Mouse (Mus musculus): ENCODE data around the gene Neurod2. TPM values are rescaled to one million over a fixed set of nuclear protein-coding genes. Genes with fewer than 3 reads are reported as not detected.

The Neurod2 gene
- polyA plus RNA-seq, 1 experiment from 2014 or later: 11.2 TPM

DNA sequence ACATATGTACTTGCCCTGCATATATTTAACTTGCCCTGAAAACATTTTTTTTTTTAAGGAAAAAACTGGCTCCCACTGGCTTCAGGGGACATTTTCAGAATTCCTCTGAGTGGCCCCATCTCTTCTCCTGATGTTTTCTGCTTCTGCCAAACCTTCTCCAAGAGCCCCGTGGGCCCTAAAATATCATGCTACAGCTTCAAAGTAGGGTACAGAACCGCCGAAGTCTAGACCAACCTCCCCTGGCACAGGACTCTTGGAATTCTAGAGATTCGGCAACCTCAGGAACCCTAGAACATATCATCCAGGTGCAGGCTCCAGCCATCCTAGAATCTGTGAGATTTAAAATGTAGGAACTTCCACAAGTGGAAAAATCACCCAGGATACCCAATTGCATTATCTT lies 9.9 kb downstream of the Neurod2 start:
- Histone ChIP-seq H3K4me2 (replicated peaks) (no peak overlapping the region), H3K4me3 (no peak overlapping the region), H3K27me3 (replicated peaks) (peaks cover 98% of the 10 kb centered on the region), H3K27ac (no peak overlapping the region), H3K9me3 (no peaks in the 10 kb centered on the region), H3K9ac (no peak overlapping the region), H3K36me3 (no peaks in the 10 kb centered on the region), H3K4me1 (0 out of 2 replicates have a peak, but pooled peaks cover 2% of the 10 kb centered on the region)
- no peak for ATAC-seq (ENCODE audit: low FRiP score, low read depth)
- WGBS: 10% methylated on average over 4 of the region's 4 CpGs

DNA sequence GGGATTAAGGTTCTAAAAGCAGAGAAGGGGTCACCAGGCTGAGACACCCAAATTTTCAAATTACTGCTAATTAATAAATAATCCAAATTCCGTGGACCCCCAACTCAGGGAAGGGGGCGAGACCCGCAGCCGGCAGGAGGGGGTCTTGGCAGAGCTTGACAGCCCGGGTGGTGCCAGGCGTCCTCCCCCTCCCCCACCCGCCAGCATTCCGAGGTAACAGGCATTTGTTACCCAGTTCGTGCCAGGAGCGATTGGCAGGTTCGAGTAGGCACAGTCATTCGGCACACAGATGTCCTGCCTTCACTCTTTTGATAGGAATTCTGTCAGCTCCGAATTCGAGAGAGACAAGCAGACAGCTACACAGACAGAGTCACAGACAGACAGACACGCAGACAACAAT lies 10.3 kb downstream of the Neurod2 start:
- Histone ChIP-seq H3K4me1 (0 out of 2 replicates have a peak, but pooled peaks cover 2% of the 10 kb centered on the region), H3K4me3 (no peak overlapping the region), H3K27me3 (replicated peaks) (peaks cover 98% of the 10 kb centered on the region), H3K36me3 (no peaks in the 10 kb centered on the region), H3K27ac (no peak overlapping the region), H3K9me3 (no peaks in the 10 kb centered on the region), H3K4me2 (replicated peaks) (no peak overlapping the region), H3K9ac (no peak overlapping the region)
- WGBS: 2% methylated on average over 15 of the region's 15 CpGs
- no peak for ATAC-seq (ENCODE audit: low FRiP score, low read depth)

DNA sequence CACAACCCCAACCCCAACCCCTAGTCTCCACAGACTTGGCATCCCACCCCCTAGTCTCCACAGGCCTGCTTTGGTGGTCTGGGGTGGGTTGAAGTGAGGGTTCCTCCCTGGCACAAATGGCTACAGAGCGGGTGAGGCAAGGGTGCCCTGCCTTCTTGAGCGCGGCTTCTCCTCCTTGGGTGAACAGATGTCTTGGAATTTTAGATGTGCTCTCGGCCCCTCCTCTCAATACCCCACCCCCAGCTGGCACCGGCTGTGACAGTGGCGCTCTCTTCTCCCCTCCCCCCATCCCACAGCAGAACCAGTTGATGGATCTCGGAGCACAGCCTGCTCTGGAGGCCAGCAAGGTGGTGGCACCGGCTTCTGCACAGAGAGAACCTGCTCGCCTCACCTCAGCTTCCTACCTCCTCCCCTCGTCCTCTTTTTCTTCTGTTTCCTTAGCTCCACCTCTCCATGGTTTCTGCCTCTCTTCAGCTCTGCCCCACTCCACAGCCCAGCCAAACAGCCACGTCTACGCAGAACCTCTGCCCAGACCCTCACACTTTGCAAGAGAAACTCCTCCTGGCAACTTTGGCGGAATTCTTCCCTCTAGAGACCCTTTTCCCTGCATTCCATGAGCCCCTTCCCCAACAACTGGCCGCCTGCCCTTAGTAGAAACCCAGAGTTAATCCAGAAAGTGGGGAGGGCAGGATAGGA lies 10.9 kb downstream of the Neurod2 start:
- no peaks in the 10 kb centered on the region for H3K36me3 ChIP-seq
- no peak overlapping the region for H3K27ac ChIP-seq
- WGBS: 2% methylated on average over 14 of the region's 14 CpGs
- H3K4me3 ChIP-seq: no peak overlapping the region
- ATAC-seq (ENCODE audit: low FRiP score, low read depth): no peak
- H3K4me1 ChIP-seq: 0 out of 2 replicates have a peak, but pooled peaks cover 2% of the 10 kb centered on the region
- no peak overlapping the region for H3K9ac ChIP-seq
- no peak overlapping the region for H3K4me2 ChIP-seq (replicated peaks)
- H3K27me3 ChIP-seq (replicated peaks): peaks cover 98% of the 10 kb centered on the region
- H3K9me3 ChIP-seq: no peaks in the 10 kb centered on the region

DNA sequence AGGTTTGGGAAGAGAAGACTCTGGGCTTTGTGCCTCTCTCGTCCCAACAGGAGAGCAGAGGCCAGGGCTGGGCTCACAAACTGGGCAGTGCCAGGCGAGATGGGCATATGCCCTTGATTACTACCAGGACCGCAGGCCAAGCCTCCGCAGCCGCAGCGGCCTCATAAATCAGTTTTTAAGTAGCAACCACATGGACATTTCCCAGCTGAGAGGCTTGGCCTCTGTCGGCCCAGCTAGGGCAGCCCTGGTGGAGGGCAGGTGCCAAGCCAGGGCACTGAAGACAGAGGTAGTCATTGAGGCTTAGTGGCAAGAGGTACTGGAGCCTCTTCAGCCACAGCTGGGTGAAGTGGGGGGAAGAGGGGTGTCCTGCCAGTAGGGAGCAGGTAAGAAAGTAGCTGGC lies 12.0 kb downstream of the Neurod2 start:
- H3K9ac ChIP-seq: no peak overlapping the region
- H3K27me3 ChIP-seq (replicated peaks): peaks cover 95% of the 10 kb centered on the region
- no peak for ATAC-seq (ENCODE audit: low FRiP score, low read depth)
- no peak overlapping the region for H3K4me2 ChIP-seq (replicated peaks)
- 0 out of 2 replicates have a peak overlapping the region, but pooled peaks have one; percentile 13 for H3K4me3 ChIP-seq
- no peak overlapping the region for H3K27ac ChIP-seq
- 0 out of 2 replicates have a peak, but pooled peaks cover 2% of the 10 kb centered on the region for H3K4me1 ChIP-seq
- H3K36me3 ChIP-seq: no peaks in the 10 kb centered on the region
- 2% methylated on average over 7 of the region's 7 CpGs for WGBS
- no peaks in the 10 kb centered on the region for H3K9me3 ChIP-seq

DNA sequence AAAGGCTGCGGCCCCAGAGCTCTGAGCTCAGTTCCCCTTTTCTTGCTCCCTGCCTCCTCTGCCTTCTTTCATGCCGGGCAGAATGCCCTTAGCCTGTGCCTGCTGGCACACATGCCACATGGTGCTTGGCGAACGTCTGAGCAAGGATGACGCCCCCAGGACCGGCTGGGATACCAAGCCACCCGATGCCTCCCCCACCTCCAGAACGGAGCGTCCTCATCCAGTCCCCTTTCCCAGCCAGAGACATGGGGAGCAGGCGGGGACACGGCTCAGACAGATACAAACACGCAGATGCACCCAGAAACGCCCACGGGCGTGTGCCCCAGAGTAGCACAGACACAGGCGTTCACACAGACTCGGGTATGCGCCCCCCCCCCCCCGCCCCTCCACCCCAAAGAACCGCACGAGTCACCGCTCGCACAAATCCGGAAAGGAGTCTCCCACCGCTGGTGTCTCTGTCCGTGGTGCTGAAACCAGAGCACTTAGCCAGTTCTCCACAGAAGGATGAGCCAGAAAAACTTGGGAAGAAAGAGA lies 15.6 kb downstream of the Neurod2 start:
- Histone ChIP-seq H3K27ac (no peak overlapping the region), H3K4me3 (no peak overlapping the region), H3K27me3 (replicated peaks) (peaks cover 73% of the 10 kb centered on the region), H3K9ac (no peak overlapping the region), H3K4me2 (replicated peaks) (peak overlapping the region; percentile 36), H3K36me3 (no peaks in the 10 kb centered on the region), H3K9me3 (no peaks in the 10 kb centered on the region), H3K4me1 (no peaks in the 10 kb centered on the region)
- ATAC-seq (ENCODE audit: low FRiP score, low read depth): no peak
- WGBS: 1% methylated on average over 26 of the region's 26 CpGs

DNA sequence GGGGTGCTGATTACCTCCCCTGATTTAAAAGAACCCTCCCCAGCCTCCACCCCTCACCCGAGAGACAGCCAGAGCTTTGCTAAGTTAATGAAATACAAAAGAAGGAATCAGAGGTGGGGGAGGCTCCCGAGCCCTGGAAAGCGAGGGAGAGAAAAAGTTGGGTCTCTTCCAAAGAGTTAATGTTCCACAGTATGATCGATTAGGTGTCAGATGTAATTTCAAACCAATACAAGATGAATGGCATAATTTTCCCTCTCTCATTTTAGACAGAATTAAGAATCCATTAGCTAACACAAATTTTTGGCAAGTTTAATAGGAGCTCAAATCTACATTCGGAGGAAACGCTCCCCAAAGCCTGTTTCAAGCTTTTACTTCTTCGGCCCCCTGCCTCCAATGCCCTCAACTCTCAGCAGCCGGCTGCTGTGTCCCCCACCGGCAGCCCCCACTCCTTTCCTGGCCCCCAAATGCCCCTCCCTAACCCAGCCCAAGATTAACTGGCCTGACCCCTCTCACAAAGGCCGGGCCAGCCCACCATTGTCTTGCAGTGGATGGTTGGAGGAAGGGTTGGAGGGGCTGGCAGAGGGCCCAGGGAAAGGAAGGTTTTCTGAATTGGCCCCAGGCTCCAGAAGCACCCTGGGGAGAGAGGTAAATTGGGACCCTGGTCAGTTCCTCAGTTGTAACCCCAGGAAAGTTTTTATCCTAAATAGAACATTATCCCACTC lies 30.8 kb downstream of the Neurod2 start:
- H3K36me3 ChIP-seq: no peaks in the 10 kb centered on the region
- H3K4me2 ChIP-seq (replicated peaks): peak overlapping the region; percentile 7; the same call in 1 of the 2 replicates
- H3K9ac ChIP-seq: no peak overlapping the region
- H3K9me3 ChIP-seq: no peaks in the 10 kb centered on the region
- H3K27me3 ChIP-seq (replicated peaks): peaks cover 32% of the 10 kb centered on the region
- no peak overlapping the region for H3K4me3 ChIP-seq
- no peak for ATAC-seq (ENCODE audit: low FRiP score, low read depth)
- peaks cover 39% of the 10 kb centered on the region for H3K4me1 ChIP-seq
- 3% methylated on average over 10 of the region's 10 CpGs for WGBS
- H3K27ac ChIP-seq: no peak overlapping the region

DNA sequence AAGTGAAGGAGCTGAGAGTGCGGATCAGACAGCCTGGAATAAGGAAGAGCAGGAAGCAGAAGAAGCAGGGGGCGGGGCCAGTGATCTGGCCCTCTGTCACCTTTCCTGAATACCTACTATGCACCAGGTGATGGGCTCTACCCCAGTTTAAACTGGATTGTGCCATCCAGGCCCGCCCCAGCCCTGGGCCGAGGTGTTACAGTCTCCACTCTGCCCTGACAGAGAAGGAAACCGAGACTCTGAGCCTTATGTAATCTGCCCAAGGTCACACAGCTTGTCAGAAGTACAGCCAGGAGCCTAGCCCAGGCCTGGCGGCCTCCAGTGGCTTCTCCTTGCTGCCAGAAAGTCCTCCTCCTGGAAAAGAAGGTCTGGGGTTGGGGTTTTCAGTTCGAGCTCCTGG lies 31.7 kb downstream of the Neurod2 start:
- Histone ChIP-seq H3K27ac (no peak overlapping the region), H3K27me3 (replicated peaks) (peaks cover 32% of the 10 kb centered on the region), H3K36me3 (no peaks in the 10 kb centered on the region), H3K9me3 (no peaks in the 10 kb centered on the region), H3K4me3 (no peak overlapping the region), H3K4me1 (peaks cover 39% of the 10 kb centered on the region), H3K4me2 (replicated peaks) (peak overlapping the region; percentile 7; the same call in 1 of the 2 replicates), H3K9ac (no peak overlapping the region)
- 18% methylated on average over 7 of the region's 7 CpGs for WGBS
- ATAC-seq (ENCODE audit: low FRiP score, low read depth): no peak

DNA sequence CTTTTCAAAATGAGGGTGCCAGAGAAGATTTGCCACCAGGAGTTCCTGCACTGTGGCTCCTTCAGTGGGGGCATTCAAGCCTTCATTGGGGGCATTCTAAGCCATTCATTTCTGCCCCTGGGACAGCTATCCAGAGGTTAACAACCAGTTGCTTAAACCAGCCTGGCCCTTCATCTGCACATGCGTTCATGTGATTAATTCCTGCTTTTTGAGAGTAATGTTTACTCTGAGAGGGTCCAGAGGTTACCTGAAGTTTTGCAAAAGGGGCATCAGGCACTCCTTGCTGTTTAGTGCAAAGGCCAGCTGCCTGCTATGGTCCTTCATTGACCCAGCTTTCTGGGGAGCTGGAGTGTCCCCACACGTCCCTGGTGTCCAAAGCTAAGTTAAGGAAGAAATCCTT lies 32.5 kb downstream of the Neurod2 start:
- Histone ChIP-seq H3K4me2 (replicated peaks) (no peak overlapping the region), H3K27me3 (replicated peaks) (peaks cover 35% of the 10 kb centered on the region), H3K9ac (no peak overlapping the region), H3K4me3 (no peak overlapping the region), H3K9me3 (no peaks in the 10 kb centered on the region), H3K4me1 (peaks cover 39% of the 10 kb centered on the region), H3K36me3 (no peaks in the 10 kb centered on the region), H3K27ac (no peak overlapping the region)
- no peak for ATAC-seq (ENCODE audit: low FRiP score, low read depth)
- WGBS: 52% methylated on average over 2 of the region's 2 CpGs

DNA sequence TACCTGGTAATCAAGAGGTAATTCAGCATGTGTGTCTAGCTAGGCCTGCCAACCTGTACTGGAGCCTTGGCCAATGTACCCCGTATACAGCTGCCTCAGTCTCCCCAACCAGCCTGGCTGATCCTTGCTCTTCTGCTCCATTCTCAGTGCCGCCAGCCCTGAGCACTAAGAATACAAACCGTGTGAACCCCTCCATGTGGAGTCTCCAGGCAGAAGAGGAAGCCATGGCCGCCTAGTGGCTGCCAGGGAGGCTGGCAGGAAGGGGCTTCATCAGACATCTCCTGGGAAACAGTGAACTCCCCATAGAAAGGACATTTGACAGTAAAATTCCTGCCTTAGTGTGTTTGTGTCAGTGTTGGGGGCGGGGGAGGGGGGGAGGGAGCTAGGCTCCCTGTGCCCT lies 33.2 kb downstream of the Neurod2 start:
- H3K4me2 ChIP-seq (replicated peaks): no peak overlapping the region
- no peak overlapping the region for H3K9ac ChIP-seq
- WGBS: 2% methylated on average over 5 of the region's 5 CpGs
- H3K27me3 ChIP-seq (replicated peaks): peaks cover 35% of the 10 kb centered on the region
- no peak overlapping the region for H3K4me3 ChIP-seq
- H3K9me3 ChIP-seq: no peaks in the 10 kb centered on the region
- no peak overlapping the region for H3K27ac ChIP-seq
- ATAC-seq (ENCODE audit: low FRiP score, low read depth): no peak; the same call in 1 of the 2 replicates
- no peaks in the 10 kb centered on the region for H3K36me3 ChIP-seq
- H3K4me1 ChIP-seq: peaks cover 39% of the 10 kb centered on the region

DNA sequence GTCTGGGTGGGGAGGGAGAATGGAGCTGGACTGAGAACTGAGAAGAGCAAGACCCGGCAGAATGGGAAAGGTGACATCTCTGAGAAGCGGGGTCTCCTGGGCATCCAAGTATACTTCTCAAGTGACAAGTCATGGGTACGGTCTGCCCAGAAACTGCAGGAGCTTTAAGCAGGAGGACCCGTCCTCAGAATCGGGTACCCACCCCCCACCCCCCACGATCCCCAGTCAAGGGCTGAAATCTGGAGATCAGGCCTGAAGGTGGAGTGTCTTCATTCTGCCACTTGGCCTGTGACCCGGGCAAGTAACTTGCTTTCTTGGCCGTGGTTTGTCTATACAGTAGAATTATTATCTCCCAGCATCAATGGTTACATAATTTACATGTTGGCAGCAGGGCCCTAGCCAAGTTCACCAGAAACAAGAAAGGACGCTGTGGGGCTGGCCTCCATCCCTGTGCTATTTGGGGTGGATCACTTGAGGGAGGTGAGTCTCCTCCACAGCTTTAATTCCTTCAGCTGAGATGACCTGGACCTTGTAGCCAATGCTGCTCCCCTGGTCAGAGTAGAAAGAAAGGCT lies 34.3 kb downstream of the Neurod2 start:
- H3K4me2 ChIP-seq (replicated peaks): peak overlapping the region; percentile 94
- H3K4me3 ChIP-seq: peak overlapping the region; percentile 67
- H3K4me1 ChIP-seq: peaks cover 39% of the 10 kb centered on the region
- H3K36me3 ChIP-seq: no peaks in the 10 kb centered on the region
- peaks cover 41% of the 10 kb centered on the region for H3K27me3 ChIP-seq (replicated peaks)
- WGBS: 4% methylated on average over 9 of the region's 9 CpGs
- H3K27ac ChIP-seq: no peak overlapping the region
- ATAC-seq (ENCODE audit: low FRiP score, low read depth): peak; percentile 27; the same call in 1 of the 2 replicates
- peak overlapping the region; percentile 70 for H3K9ac ChIP-seq
- no peaks in the 10 kb centered on the region for H3K9me3 ChIP-seq

DNA sequence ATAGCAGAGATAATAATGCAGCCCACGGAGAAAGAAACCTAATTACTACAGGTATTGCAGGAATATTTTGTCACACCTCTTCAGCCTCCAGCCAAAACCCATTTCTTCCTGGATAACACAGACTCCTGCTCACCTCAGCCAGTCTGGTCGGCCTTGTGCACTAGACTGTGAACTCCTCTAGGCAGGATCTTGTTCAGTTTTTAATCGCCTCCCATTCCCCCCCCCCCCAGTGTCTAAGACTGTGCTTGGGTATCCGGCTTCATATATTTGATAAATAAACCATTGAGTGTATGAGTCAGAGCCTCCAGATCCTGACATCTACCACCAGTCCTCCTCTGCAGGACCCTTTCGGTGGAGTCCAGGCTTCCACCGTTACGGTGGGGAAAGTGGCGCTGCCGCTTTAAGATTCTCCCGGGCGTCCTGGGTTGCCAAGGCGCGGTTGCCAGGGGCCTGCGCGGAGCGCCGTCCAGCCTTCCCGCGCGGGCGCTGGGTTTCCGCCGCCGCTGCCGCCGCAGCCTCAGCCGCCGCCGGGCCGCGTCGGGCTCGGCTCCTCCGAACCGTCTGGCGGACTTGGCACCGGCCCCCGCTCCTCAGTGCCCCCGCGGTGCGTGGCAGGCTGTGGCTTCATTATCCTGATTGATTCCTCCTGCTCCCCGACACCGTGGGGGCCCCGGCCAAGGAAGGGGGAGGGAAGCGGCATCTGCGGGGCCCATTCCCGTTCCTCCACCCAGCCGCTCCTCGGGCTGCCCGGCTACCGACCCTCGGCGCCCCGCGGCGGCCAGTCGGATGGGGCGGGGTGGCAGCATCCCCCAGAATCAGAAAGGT lies 35.0 kb downstream of the Neurod2 start:
- Histone ChIP-seq H3K4me3 (peak overlapping the region; percentile 67), H3K9me3 (no peaks in the 10 kb centered on the region), H3K27ac (no peak overlapping the region), H3K4me1 (peaks cover 39% of the 10 kb centered on the region), H3K9ac (peak overlapping the region; percentile 70), H3K36me3 (no peaks in the 10 kb centered on the region), H3K27me3 (replicated peaks) (peaks cover 41% of the 10 kb centered on the region), H3K4me2 (replicated peaks) (peak overlapping the region; percentile 94)
- peak; percentile 38 for ATAC-seq (ENCODE audit: low FRiP score, low read depth)
- 2% methylated on average over 58 of the region's 58 CpGs for WGBS
